Mouse (Mus musculus) frontal cortex, postnatal 25 days (tissue): ENCODE results near the gene Mxra8.

Experiments used
- DNase-seq, 2 experiments: peaks; one replicate each; pipeline ENCODE4 v3.0.0; 2022; ENCODE audit warnings: low spot score in 2 of 2

The Mxra8 gene

DNA sequence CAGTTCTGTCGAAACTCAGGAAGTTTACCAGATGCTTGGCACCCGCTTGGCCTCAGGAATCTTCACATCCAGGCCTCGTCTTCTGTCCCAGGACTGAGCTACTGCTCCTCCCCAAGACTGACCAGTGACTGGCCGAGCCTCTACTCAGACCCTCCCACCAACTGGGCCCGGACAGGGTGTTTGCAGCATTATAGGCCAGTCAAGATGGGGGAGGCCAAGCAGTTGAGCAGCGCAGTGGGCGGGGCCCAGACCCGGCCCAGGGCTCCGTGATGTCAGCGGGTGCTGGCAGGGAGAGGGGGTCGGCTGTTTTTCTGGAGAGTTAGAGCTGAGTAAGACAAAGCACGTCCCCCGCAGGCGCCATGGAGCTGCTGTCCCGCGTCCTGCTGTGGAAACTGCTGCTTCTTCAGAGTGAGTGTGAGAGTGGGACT, at the start of gene Mxra8:
TSS of gene Mxra8 (plus strand) at position 198 of the 428 bp plus-strand sequence.
- DNase-seq = no peak

GRCm38 (mm10) chr4:155790021-155790489, 49.4 kb upstream of the Mxra8 start, which contains the start of gene Ankrd65:
Ankrd65 (plus strand) TSS chr4:155790439.
- no peak for DNase-seq

DNA sequence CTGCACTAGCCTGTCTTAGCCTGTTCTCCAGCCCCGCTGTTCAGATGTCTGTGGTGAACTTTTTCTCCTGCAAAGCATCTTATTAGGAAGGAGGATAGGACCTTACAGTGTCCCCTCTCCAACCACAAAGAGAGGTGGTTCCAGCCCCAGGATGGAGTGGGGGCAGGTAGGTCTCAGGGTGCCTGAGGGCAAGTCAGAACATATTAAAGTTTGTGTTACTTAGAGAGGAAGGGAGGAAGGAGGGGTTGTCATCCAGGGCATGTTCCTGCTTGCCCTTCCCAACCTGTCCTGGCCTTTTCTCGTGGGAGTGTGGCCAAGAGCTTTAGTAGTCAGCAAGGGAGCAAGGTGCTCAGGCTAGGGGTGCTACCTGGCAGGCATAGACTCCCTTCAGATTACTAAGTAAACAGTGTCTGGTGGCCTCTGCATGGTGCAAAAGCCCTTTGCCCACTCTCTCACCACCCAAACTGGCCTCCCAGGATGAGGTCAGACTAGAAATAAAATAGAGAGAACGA, 48.8 kb upstream of the Mxra8 start:
- DNase-seq = no peak

DNA sequence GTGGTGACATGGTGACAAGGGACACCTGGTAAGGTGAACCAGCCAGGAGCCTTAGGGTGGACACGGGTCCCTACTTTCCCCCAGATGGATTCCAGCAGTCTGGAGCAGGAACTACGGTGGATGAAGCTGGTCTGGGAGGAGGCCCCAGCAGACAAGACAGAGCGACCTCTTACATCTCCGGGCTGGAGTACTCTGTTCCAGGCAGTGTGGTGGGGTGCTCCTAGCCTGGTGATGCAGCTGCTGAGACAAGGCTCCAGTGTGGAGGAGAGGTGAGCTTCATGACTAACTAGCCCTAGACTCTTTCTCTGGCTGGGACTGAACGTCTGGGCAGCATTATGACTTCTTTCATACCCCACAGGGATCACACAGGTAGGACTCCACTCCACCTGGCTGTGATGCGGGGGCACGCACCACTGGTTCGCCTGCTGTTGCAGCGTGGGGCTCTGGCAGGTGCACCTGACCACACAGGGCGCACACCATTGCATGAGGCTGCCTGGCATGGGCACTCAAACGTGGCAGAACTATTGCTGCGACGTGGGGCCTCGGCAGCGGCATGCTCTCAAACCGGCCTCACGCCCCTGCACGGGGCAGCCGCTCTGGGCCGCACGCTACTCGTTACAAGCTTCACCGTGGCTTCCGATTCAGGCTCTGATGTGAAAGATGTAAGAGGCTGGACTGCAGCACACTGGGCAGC, 48.1 kb upstream of the Mxra8 start:
- DNase-seq = no peak

DNA sequence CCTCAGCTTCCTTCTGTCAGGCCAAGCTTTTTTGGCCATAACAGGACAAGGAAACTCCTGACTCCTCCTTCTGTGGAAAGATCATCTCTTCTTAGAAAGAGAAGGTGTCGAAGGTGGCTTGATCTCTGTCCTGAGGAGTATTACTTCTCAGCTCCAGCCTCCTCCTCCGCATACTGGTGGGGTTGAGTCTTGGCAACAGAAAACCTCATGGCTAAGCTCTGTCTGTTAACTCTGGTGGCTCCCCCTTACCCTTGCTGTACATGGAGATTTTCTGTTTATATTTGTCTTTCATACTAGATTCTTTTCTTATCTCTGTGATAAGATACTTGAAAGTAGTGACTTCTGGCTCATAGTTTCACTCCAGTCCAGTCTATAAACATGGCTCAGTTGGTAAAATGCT, 45.8 kb upstream of the Mxra8 start:
- no peak for DNase-seq

- DNase-seq = no peak
These were observed 37.4 kb upstream of the Mxra8 start for GRCm38 (mm10) chr4:155802075-155802474.

DNA sequence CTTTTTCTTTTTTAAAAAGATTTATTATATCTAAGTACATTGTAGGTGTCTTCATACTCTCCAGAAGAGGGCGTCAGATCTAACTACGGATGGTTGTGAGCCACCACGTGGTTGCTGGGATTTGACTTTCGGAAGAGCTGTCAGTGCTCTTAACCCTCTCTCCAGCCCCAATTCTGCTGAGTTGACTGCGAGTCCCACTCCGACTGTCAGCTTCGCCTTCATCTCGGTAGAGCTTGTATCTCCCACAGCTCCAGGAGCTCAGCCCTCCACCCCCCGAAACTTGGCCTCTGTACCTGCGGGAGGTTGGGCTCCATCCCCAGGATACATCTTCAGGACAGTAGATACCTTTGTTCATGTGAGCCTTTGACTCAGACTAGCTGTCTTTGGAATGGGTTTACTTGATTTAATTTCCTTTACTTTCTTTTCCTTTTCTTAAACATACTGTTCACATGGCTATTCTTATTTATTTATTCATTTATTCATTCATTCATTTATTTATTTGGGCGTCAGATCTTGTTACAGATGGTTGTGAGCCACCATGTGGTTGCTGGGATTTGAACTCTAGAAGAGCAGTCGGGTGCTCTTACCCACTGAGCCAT, 36.6 kb upstream of the Mxra8 start, which contains the start of gene Mrpl20:
TSS of gene Mrpl20 (plus strand) at position 138 of the 599 bp plus-strand sequence.
- no peak for DNase-seq

GRCm38 (mm10) chr4:155803340-155804041, 36.0 kb upstream of the Mxra8 start:
- peak; percentile 94 to 96 for DNase-seq

- DNase-seq = no peak
These were observed 31.6 kb upstream of the Mxra8 start for GRCm38 (mm10) chr4:155807841-155808240.

- peak; percentile 71 to 84 for DNase-seq
These were observed 27.4 kb upstream of the Mxra8 start, which contains the start of gene Ccnl2 for GRCm38 (mm10) chr4:155811929-155812664. Ccnl2 (plus strand) TSS chr4:155812489.

DNA sequence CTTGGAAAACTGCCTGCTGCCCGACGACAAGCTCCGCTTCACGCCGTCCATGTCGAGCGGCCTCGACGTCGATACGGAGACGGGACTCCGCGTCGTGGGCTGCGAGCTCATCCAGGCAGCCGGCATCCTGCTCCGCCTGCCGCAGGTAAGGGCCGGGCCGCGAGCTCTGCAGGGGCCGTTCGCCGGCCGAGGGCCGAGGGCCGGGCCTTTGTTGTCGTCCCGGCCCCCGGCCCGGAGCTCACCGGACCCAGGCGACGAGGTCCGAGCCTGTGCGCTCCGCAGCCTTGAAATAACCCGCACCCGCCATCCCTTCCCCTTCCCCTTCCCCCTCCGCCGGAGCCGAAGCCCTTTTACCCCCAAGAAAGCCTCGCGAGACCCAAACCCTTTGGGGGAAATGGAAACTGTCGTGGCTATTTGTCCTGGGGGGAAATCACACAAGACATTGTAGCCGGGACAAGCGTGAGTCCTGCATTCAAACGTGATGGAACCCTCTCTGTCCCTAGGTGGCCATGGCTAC, 26.8 kb upstream of the Mxra8 start:
- DNase-seq = no peak

DNA sequence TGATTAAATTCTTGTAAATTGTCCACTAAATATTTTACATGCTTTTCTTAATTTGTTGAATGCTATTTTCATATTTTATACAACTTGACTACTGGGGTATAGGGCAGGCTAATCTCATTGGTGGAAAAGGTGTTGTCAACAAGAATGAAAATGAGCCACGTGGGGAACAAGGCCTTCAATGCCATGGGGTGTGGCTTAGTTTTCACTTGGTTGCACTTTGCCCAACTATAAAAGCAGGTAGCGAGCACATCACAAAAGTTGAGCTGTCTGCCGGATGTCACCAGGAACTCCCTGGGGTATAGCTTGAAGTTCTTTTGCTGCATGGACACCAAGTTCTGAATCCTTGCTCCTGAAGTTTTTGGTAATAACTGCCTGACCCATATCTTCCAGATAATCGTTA, 21.9 kb upstream of the Mxra8 start:
- DNase-seq = no peak

- no peak for DNase-seq
These were observed 18.5 kb upstream of the Mxra8 start for GRCm38 (mm10) chr4:155821025-155821424.

DNA sequence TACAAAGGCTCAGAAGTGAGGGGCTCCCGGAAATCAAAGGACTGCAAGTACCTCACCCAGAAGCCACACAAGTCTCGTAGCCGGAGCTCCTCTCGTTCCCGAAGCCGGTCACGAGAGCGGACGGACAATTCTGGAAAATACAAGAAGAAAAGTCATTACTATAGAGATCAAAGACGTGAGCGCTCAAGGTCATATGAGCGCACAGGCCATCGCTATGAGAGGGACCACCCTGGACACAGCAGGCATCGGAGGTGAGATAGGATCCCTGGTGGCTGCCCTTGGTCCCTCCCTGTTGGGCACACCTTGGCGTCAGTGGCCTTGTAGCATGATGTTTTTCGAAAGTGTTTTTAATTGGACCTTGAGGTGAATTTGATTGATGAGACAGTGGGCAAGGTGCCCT, 16.0 kb upstream of the Mxra8 start:
- DNase-seq = no peak

- DNase-seq = no peak
These were observed 9.6 kb upstream of the Mxra8 start for GRCm38 (mm10) chr4:155829866-155830265.

DNA sequence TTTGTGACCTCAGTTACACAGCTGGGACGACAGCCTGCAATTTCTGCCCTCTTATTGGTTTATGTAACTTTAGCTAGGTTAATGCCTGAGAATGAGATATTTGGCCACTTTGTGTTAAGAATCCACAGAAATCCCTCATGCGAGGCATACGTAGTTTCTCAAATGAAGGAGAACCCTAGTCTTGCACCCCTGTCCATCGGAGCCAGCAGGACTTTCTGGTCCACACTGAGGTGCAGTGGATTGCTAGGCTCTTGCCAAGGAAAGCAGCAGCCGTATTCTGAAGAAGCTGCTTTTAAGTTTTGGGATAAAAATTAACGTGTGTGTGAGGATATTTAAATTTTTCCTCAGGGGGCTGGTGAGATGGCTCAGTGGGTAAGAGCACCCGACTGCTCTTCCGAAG, 8.9 kb upstream of the Mxra8 start:
- no peak for DNase-seq

DNA sequence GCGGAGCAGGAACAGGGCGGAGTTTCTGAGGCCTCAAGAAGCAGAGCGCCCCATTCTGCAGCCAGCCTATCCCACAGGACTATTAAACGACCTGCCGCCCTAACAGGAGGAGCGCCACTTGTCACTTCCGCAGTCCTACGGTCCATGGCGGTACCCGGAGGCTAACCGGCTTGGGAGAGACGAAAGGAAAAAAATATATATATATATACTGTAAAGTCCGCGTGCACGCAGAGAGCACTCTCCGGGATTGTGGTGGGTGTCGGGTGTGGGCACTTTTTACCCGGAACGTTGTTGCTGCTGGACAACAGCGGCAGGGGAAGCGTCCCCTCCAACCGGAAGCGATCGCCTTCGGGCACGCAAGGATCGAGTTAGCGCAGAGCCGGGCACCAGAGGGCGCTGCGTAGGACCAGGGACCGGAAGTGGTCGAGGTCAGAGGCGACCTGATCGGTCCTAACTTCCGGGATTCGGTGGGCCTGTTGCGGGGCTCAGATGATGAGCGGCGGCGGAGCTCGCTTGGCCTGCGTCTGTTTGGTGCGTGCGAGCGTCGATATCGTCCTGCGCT, 8.2 kb upstream of the Mxra8 start, which contains the start of gene Aurkaip1:
TSS of gene Aurkaip1 (plus strand) at position 68 of the 562 bp plus-strand sequence.
- peak; percentile 95 for DNase-seq

DNA sequence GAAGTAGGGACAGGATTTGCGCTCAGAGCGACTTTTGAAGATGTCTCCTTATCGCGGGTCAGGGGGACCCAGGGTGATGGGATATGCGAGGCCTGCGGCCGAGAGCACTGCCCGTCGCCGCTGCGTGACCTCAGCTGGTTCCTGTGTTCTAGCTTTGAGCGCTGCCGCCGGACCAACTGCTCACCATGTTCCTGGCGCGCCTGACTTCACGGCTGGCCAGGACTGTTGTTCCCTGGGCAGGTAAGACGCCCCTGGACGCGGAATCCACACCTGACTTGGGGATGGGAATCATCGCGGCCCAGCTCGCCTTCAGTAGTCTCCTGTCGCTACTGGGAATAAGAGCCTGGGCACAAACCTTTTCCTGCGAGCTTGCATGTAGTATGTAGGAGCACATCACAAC, 7.6 kb upstream of the Mxra8 start:
- DNase-seq = no peak

DNA sequence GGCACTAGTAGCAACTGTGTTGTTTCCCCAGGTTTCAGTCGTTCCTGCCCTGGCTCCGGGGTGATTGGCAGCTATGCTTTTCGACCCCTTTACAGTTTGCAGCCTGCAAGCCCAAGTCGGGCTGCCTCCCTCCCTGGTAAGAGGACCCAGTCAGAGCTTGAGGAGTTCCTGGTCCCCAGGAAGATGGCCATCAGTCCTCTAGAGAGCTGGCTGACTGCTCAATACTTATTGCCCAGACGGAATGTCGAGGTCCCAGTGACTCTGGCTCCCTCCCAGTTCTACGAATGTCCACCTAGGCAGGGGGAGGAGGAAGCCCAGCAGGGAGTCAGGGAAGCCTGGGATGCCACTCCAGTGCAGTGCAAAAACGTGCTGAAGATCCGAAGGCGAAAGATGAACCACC, 7.2 kb upstream of the Mxra8 start:
- DNase-seq = no peak

DNA sequence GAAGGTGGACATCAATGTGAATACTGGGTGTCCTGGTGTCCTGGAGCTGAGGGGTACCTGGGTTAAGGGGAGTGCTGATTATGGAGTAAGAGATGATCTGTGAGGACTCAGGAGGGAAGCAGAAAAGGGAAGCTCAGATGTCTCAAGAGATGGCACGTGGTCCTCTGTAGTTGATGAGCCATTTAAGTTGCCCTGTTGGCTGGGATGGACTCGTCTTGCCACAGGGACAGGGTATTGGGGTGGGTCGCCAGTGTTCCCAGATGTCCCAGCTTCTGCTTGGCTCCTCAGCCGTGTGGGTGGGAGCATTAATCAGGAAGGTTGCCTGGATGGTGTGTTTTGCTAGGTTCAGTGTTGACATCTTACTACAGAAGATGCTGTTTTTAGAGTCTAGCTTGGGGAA, 6.2 kb upstream of the Mxra8 start:
- DNase-seq = no peak

DNA sequence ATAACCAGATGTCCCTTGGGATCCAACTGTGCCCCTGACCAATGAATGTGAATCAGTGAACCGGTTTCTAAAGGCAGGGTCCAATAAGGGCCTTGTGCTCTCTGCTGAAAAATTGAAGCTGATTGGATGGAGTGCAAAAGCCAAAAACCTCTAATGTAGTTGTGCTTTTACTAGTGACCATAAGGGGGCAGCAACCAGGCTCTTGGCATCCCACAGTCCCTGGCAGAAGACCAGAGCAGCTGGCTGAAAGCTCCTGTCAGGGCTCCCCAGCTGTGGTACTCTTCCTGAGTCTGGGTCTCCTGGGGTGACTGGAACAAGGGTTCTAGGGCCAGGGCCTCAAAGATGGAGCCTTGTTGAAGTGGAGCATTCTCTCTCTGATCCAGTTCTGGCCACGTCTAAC, 5.6 kb upstream of the Mxra8 start:
- DNase-seq = peak; percentile 37 to 65
